ENCODE assay signal across 11 mouse cellular contexts in the genomic region with DNA sequence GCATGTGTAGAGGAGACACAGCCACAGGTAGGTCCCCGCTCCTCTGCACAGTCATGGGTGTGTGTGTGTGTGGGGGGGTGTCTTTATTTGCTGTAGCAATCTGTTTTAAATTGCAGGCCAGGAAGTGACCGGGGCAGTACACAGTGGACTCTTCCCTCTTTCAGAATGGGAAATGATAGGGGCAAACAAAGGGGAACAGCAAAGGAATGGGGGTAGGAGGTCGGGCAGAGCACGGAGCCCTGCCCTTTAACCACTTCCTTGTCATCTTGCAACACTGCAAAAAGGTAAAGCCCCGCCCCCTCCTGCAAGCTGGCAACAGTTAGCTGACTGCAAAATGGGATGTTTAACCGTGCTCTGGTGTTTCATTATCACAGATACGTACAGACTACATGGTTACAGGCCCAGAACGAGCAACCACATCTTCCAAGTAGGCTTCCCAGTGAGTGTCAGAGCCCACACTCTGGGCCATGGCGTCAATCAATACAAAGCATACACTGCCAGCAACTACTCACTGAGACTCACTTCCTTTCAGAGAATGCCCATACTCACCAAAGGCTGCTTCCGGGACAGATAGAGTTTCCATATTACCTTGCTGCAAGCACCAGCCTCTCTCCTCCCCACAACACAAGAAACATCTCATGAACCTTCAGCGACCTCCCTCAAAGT.
DNase-seq lines count a peak whose midpoint lies in the region; ATAC-seq and TF ChIP-seq lines count a peak whose summit lies in the region.
"Had no signal": no experiment of that assay in that cellular context is flagged by ENCODE, and none has a peak within 500 bp of the region (broad histone marks: within the 10 kb centered on the region; RNA-seq: fewer than 3 reads in every experiment).

No protein-coding gene starts in this region.

- 0 out of 2 replicates have a peak, but pooled peaks have one; percentile 16 for ATAC-seq in forebrain, embryonic 15.5 days (replicated peaks)
- no peak for ATAC-seq in forebrain, postnatal 0 days
- peak; percentile 63 for ATAC-seq in liver, embryonic 15.5 days (ENCODE audit: insufficient read depth)

- no peak for TF ChIP-seq CTCF in forebrain, postnatal 0 days (IDR thresholded peaks at IDR 0.05; ENCODE audit: low read depth)
- TF ChIP-seq CTCF in kidney, adult 2 months (conservative IDR thresholded peaks at IDR 0.05; ENCODE audit: insufficient read depth, insufficient read length, low read depth, low read length) = no peak

- no peak overlapping the region for H3K4me2 ChIP-seq in forebrain, embryonic 15.5 days (replicated peaks)
- H3K4me2 ChIP-seq in forebrain, postnatal 0 days (ENCODE audit: low read depth) = no peak overlapping the region
- H3K4me2 ChIP-seq in liver, embryonic 15.5 days = peak overlapping the region; percentile 29
- H3K4me2 ChIP-seq: limb, embryonic 13.5 days had no signal

- no peak overlapping the region for H3K4me3 ChIP-seq in forebrain, embryonic 15.5 days
- no peak overlapping the region for H3K4me3 ChIP-seq in forebrain, postnatal 0 days (ENCODE audit: low read depth, low read length)
- H3K4me3 ChIP-seq in brown adipose tissue, adult 24 weeks (ENCODE audit: insufficient read depth, low read depth, low read length) = no peak overlapping the region
- H3K4me3 ChIP-seq in liver, embryonic 15.5 days (replicated peaks) = no peak overlapping the region
- no peak overlapping the region for H3K4me3 ChIP-seq in kidney, adult 2 months (ENCODE audit: insufficient read depth, low read depth, low read length)
- H3K4me3 ChIP-seq: limb, embryonic 13.5 days had no signal

- 75% methylated on average over 11 of the region's 11 CpGs for WGBS in forebrain, embryonic 15.5 days
- WGBS in forebrain, postnatal 0 days = 70% methylated on average over 11 of the region's 11 CpGs
- WGBS in liver, embryonic 15.5 days (ENCODE audit: insufficient replicate concordance) = 22% methylated on average over 11 of the region's 11 CpGs
- WGBS in kidney, adult 2 months = 52% methylated on average over 11 of the region's 11 CpGs

- no peak for TF ChIP-seq POLR2A in kidney, adult 2 months (IDR thresholded peaks at IDR 0.05; ENCODE audit: low read depth, low read length)

- H3K9ac ChIP-seq in forebrain, embryonic 15.5 days (replicated peaks) = no peak overlapping the region
- H3K9ac ChIP-seq in forebrain, postnatal 0 days = no peak overlapping the region
- no peak overlapping the region for H3K9ac ChIP-seq in liver, embryonic 15.5 days
- H3K9ac ChIP-seq: limb, embryonic 13.5 days had no signal

- no peaks in the 10 kb centered on the region for H3K36me3 ChIP-seq in forebrain, embryonic 15.5 days
- no peaks in the 10 kb centered on the region for H3K36me3 ChIP-seq in forebrain, postnatal 0 days (ENCODE audit: insufficient read depth)
- no peaks in the 10 kb centered on the region for H3K36me3 ChIP-seq in liver, embryonic 15.5 days (replicated peaks)
- no peaks in the 10 kb centered on the region for H3K36me3 ChIP-seq in kidney, adult 2 months (ENCODE audit: control insufficient read depth, insufficient read depth, low read length)
- H3K36me3 ChIP-seq: limb, embryonic 13.5 days had no signal

- peaks cover 10% of the 10 kb centered on the region; the same call in 1 of the 2 replicates for H3K4me1 ChIP-seq in forebrain, embryonic 15.5 days
- no peaks in the 10 kb centered on the region for H3K4me1 ChIP-seq in forebrain, postnatal 0 days (ENCODE audit: insufficient read depth)
- H3K4me1 ChIP-seq in brown adipose tissue, adult 24 weeks (ENCODE audit: control insufficient read depth, insufficient read depth, insufficient read length, low read length) = peaks cover 14% of the 10 kb centered on the region
- H3K4me1 ChIP-seq in liver, embryonic 15.5 days (replicated peaks) = peaks cover 20% of the 10 kb centered on the region
- H3K4me1 ChIP-seq in kidney, adult 2 months (ENCODE audit: control insufficient read depth, insufficient read depth, low read length) = peaks cover 13% of the 10 kb centered on the region; the same call in 1 of the 2 replicates

- H3K9me3 ChIP-seq in forebrain, embryonic 15.5 days = no peaks in the 10 kb centered on the region
- no peaks in the 10 kb centered on the region for H3K9me3 ChIP-seq in forebrain, postnatal 0 days (ENCODE audit: low read length)
- H3K9me3 ChIP-seq in liver, embryonic 15.5 days (replicated peaks) = no peaks in the 10 kb centered on the region
- H3K9me3 ChIP-seq: limb, embryonic 13.5 days had no signal

- no peak for DNase-seq in forebrain, postnatal 0 days
- DNase-seq in spleen, postnatal 36 days (ENCODE audit: low spot score in 2 of 2) = peak; percentile 23 to 51
- DNase-seq in cerebellum, postnatal 4 days (ENCODE audit: low spot score in 2 of 2) = no peak
- no peak for DNase-seq in cerebellum, adult 8-10 months
- no peak for DNase-seq in kidney, adult 2 months
- DNase-seq: heart, postnatal 14 days; retina, postnatal 1 day had no signal

- H3K27ac ChIP-seq in forebrain, embryonic 15.5 days (replicated peaks) = no peak overlapping the region
- no peak overlapping the region for H3K27ac ChIP-seq in forebrain, postnatal 0 days (ENCODE audit: low read depth, low read length)
- peak overlapping the region; percentile 17; the same call in 1 of the 2 replicates for H3K27ac ChIP-seq in brown adipose tissue, adult 24 weeks (replicated peaks; ENCODE audit: low read depth, low read length)
- peak overlapping the region; percentile 45; the same call in 1 of the 2 replicates for H3K27ac ChIP-seq in liver, embryonic 15.5 days (replicated peaks)
- no peak overlapping the region for H3K27ac ChIP-seq in kidney, adult 2 months (ENCODE audit: insufficient read depth, low read depth, low read length)
- H3K27ac ChIP-seq: limb, embryonic 13.5 days had no signal

- H3K27me3 ChIP-seq in forebrain, embryonic 15.5 days = no peaks in the 10 kb centered on the region
- H3K27me3 ChIP-seq in forebrain, postnatal 0 days (ENCODE audit: insufficient read depth, low read length) = no peaks in the 10 kb centered on the region
- H3K27me3 ChIP-seq in liver, embryonic 15.5 days = no peaks in the 10 kb centered on the region
- H3K27me3 ChIP-seq in kidney, adult 2 months (replicated peaks; ENCODE audit: control insufficient read depth, insufficient read depth, low read length) = no peaks in the 10 kb centered on the region
- H3K27me3 ChIP-seq: limb, embryonic 13.5 days had no signal

Comparison
In these comparisons a context has a peak if more than half of its experiments do, and no peak if none do; other contexts are left out.
1. H3K27ac ChIP-seq: peak in brown adipose tissue, adult 24 weeks (single experiment) and liver, embryonic 15.5 days (single experiment); none in forebrain, embryonic 15.5 days (single experiment), forebrain, postnatal 0 days (single experiment) and kidney, adult 2 months (single experiment).
2. DNase-seq: peak in spleen, postnatal 36 days (2 of 2); none in forebrain, postnatal 0 days (single experiment), cerebellum, postnatal 4 days (0 of 2), cerebellum, adult 8-10 months (single experiment) and kidney, adult 2 months (single experiment).